Mouse (Mus musculus) forebrain, embryonic 16.5 days (tissue): ENCODE data around the gene Ear6. TPM values are rescaled to one million over a fixed set of nuclear protein-coding genes. Genes with fewer than 3 reads are reported as not detected.
A peak's percentile ranks its signal among the peaks of the same experiment; 100 is the strongest.
"Not testable (repeated sequence)": the region's sequence is repeated elsewhere in the genome, so short reads cannot be mapped to it uniquely, and the experiment has no call there.

ENCODE experiments used
- ATAC-seq: fragments of 200-750 bp; cut with Nextera tagmentation; 2 replicates; pipeline ENCODE4 v1.8.0; 2017; ENCODE audit warnings: mild to moderate bottlenecking, moderate library complexity
- H3K27ac ChIP-seq: fragments of 300-500 bp; sonication (generic); 2 replicates; pipeline ENCODE4 v1.5.1; 2014; ENCODE audit warnings: low read length, control low read depth
- H3K27me3 ChIP-seq: fragments of 300-500 bp; sonication (generic); replicated peaks from 2 replicates; pipeline ENCODE4 v1.6.1; 2014; ENCODE audit warnings: low read length; ENCODE audit not compliant: control insufficient read depth, insufficient read depth
- H3K36me3 ChIP-seq: fragments of 300-500 bp; sonication (generic); 2 replicates; pipeline ENCODE4 v1.6.1; 2014; ENCODE audit not compliant: control insufficient read depth, insufficient read depth
- H3K4me1 ChIP-seq: fragments of 300-500 bp; sonication (generic); replicated peaks from 2 replicates; pipeline ENCODE4 v1.6.1; 2014; ENCODE audit warnings: low read length; ENCODE audit not compliant: control insufficient read depth, insufficient read depth
- H3K4me2 ChIP-seq: fragments of 300-500 bp; sonication (generic); 2 replicates; pipeline ENCODE4 v1.6.1; 2014; ENCODE audit warnings: mild to moderate bottlenecking, low read length, control low read depth
- H3K4me3 ChIP-seq: fragments of 300-500 bp; sonication (generic); replicated peaks from 2 replicates; pipeline ENCODE4 v1.5.1; 2014; ENCODE audit warnings: mild to moderate bottlenecking, low read length, control low read depth
- H3K9ac ChIP-seq: fragments of 300-500 bp; sonication (generic); replicated peaks from 2 replicates; pipeline ENCODE4 v1.6.1; 2014; ENCODE audit warnings: low read depth, low read length, control low read depth
- H3K9me3 ChIP-seq: fragments of 300-500 bp; sonication (generic); 2 replicates; pipeline ENCODE4 v1.6.1; 2016; ENCODE audit warnings: low read length; ENCODE audit not compliant: control insufficient read depth
- WGBS: fragments of 180-500 bp; shearing (Covaris S2); extraction: QIAGEN DNeasy Blood & Tissue Kit; methylation state at CpG from one replicate; pipeline ENCODE4 v1.1.7; 2014; 5-methylcytosine and 5-hydroxymethylcytosine counted together
- polyA plus RNA-seq: library from polyadenylated mRNA; unstranded; fragments of >200 nt; fragmentation: Nextera tagmentation; extraction: Ambion mirVana; gene quantifications from 2 replicates; pipeline ENCODE4 v1.2.1, GENCODE M21; 2015

The Ear6 gene
- polyA plus RNA-seq, 1 experiment from 2014 or later = not detected

DNA sequence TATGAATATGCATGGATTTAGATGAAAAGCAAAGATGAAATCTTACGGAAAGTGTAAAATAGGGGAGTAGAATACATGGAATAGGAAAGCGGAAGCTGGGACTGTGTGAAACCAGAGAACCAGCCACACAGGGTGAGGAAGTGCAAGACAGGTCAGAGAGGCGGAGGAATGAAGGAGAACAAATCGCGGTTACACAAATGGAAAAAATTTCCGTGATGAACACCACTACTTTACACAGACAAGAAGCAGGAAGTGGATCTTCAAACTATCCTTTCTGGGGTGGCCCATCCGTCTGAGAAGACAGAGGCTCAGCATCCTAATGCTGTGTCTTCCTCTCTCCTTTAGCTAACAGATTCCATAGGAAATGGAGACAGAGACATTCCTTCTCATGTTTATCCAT lies 1.8 kb downstream of the Ear6 start:
- H3K4me1 ChIP-seq = not testable (repeated sequence)
- WGBS = 85% methylated on average over 7 of the region's 7 CpGs

DNA sequence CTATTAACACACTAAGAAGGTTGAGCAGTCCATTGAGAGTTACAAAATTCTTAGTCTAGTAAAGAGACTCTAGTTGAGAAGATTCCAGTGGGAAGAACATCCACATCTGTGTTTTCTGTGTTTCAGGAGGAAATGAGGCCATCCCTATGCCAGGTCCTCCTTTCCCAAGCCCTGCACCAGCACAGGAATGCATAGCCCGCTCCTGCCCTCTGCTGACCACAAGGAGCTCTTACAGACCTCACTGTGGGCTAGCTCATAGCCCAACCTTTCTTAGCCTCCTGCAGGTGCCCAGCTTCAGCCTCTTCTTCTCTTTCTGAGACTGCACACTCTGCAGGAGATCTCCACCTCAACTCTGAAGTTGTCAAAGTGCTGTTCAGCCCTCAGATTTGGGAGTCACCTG lies 10.1 kb downstream of the Ear6 start:
- not testable (repeated sequence) for ATAC-seq, H3K4me2 ChIP-seq, H3K9me3 ChIP-seq, H3K27me3 ChIP-seq, H3K4me1 ChIP-seq, H3K4me3 ChIP-seq, H3K9ac ChIP-seq, H3K27ac ChIP-seq, H3K36me3 ChIP-seq
- WGBS = 7% methylated on average over 1 of the region's 1 CpGs

More for the DNA sequence above, 1.8 kb downstream of the Ear6 start:
- H3K4me2 ChIP-seq, H3K27ac ChIP-seq, H3K9ac ChIP-seq, H3K9me3 ChIP-seq, H3K36me3 ChIP-seq, ATAC-seq, H3K4me3 ChIP-seq, H3K27me3 ChIP-seq: not testable (repeated sequence)

DNA sequence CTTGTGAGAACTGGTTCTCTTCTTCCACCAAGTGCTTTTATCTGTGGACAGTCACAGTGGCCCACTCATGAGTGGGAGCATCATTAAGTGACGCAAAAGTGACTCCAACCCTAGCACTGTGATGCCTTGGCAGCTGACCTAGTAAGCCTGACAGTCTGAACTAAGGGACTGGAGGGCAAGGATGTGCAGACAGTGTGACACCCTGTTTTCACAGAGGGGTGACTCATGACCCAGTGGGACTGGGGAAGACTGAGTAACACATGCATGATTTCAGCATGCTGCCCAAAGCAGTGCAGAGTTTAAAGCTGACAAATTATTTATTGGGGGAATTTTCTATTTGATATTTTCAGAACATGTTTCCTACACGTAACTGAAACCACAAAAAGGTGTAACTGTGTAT lies 17.3 kb downstream of the Ear6 start:
- no peak overlapping the region for H3K27ac ChIP-seq
- no peaks in the 10 kb centered on the region for H3K27me3 ChIP-seq
- WGBS = 80% methylated on average over 2 of the region's 2 CpGs
- H3K4me3 ChIP-seq = no peak overlapping the region
- no peaks in the 10 kb centered on the region for H3K9me3 ChIP-seq
- no peaks in the 10 kb centered on the region for H3K36me3 ChIP-seq
- H3K4me2 ChIP-seq = no peak overlapping the region
- ATAC-seq = no peak
- H3K9ac ChIP-seq = no peak overlapping the region
- no peaks in the 10 kb centered on the region for H3K4me1 ChIP-seq

DNA sequence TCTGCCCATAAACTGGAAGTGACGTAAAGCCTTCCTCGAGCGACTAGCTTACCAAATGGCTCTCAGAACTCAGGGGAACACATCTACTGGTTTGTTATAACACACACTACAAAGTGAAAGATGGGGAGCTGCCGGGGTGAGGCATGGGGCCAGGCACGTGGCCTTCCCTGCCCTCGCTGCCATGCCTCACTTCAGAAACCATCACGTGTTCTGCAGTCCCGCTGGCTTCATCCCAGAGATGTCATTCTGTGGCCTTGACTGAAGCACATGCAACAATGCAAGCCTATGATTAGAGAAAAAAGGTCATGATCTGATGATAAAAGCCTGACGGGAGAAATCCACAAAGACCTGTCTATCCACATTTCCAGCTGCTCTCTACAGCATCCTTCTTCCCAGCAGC lies 18.2 kb downstream of the Ear6 start:
- Histone ChIP-seq H3K9ac (no peak overlapping the region), H3K36me3 (no peaks in the 10 kb centered on the region), H3K4me2 (no peak overlapping the region), H3K9me3 (no peaks in the 10 kb centered on the region), H3K27me3 (no peaks in the 10 kb centered on the region), H3K27ac (no peak overlapping the region), H3K4me1 (no peaks in the 10 kb centered on the region), H3K4me3 (no peak overlapping the region)
- ATAC-seq = no peak
- WGBS = 73% methylated on average over 9 of the region's 9 CpGs

DNA sequence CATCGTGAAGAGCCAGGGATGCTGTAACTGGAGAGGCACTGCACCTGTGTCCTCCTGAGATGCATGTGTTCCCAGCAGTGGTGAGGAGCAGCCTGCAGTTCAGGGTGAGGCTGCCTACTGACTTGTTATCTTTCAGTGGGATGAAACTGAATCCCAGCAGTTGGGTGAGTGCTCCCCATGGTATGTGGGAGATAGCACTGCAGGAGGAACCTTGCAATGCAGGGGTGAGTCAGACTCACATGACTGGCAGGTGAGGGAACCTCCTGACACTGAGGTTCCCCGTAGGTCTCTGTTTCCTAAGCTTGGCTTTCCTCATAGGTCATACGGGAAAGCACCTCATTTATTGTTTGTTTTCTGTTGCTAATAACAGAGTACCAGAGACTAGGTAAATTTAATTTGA lies 24.0 kb downstream of the Ear6 start:
- no peaks in the 10 kb centered on the region for H3K9me3 ChIP-seq
- H3K4me2 ChIP-seq = no peak overlapping the region
- H3K27ac ChIP-seq = no peak overlapping the region
- H3K27me3 ChIP-seq = no peaks in the 10 kb centered on the region
- no peaks in the 10 kb centered on the region for H3K36me3 ChIP-seq
- H3K4me1 ChIP-seq = no peaks in the 10 kb centered on the region
- ATAC-seq = no peak
- no peak overlapping the region for H3K9ac ChIP-seq
- no peak overlapping the region for H3K4me3 ChIP-seq
- WGBS = 85% methylated on average over 3 of the region's 3 CpGs

DNA sequence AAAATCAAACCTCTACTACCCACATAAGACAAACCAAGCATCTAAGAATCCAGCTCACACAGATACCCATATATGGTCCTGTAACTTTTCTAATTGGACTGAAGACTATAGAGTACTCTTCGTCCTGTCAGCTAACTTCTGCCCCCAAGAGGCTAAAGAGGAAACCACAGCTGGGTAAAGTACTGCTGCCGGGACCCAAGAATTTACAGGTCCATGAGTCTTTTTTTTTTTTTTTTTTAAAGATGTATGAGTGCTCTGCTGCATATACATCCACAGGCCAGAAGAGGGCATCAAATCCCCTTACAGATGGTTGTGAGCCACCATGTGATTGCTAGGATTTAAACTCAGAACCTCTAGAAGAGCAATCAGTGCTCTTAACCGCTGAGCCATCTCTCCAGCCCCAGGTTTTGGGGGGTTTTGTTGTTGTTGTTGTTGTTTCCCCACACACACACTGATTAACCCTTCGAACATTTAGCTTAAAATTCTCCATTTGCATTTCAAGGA lies 30.1 kb downstream of the Ear6 start:
- peak; percentile 21 for ATAC-seq
- no peaks in the 10 kb centered on the region for H3K27me3 ChIP-seq
- H3K9me3 ChIP-seq = no peaks in the 10 kb centered on the region
- H3K4me2 ChIP-seq = peak overlapping the region; percentile 83
- H3K9ac ChIP-seq = no peak overlapping the region
- H3K4me3 ChIP-seq = peak overlapping the region; percentile 77
- under 1% methylated on average over 4 of the region's 4 CpGs for WGBS
- H3K36me3 ChIP-seq = peaks cover 5% of the 10 kb centered on the region
- 0 out of 2 replicates have a peak overlapping the region, but pooled peaks have one; percentile 6 for H3K27ac ChIP-seq
- peaks cover 14% of the 10 kb centered on the region for H3K4me1 ChIP-seq

DNA sequence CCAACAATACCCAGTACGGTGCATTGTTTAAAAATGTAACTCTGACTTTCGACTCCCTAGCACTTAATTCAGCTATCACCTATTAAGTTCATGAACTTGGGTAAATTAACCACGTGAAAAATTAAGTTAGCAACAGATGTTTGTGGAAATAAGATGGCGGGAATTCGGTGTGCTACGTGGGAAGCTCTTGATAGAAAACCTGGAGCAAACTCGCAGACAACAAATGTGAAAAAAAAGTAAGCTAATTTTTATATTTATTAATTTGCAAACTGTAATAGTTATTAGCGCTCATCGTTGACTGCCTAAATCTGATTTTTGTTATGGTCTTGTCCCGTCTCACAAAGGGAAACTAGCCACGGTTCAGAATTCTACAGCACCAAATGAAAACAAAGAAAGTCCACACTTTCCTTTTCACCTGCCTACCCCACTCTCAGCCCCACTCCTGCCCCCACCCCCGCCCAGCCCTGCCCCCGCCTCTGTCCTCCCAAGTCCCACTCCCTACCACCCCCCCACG lies 30.6 kb downstream of the Ear6 start:
- Histone ChIP-seq H3K9me3 (no peaks in the 10 kb centered on the region), H3K27ac (peak overlapping the region; percentile 75), H3K36me3 (peaks cover 5% of the 10 kb centered on the region), H3K27me3 (no peaks in the 10 kb centered on the region), H3K4me1 (peaks cover 14% of the 10 kb centered on the region), H3K9ac (peak overlapping the region; percentile 70), H3K4me3 (peak overlapping the region; percentile 77), H3K4me2 (peak overlapping the region; percentile 83)
- WGBS = under 1% methylated on average over 14 of the region's 14 CpGs
- ATAC-seq = peak; percentile 26

DNA sequence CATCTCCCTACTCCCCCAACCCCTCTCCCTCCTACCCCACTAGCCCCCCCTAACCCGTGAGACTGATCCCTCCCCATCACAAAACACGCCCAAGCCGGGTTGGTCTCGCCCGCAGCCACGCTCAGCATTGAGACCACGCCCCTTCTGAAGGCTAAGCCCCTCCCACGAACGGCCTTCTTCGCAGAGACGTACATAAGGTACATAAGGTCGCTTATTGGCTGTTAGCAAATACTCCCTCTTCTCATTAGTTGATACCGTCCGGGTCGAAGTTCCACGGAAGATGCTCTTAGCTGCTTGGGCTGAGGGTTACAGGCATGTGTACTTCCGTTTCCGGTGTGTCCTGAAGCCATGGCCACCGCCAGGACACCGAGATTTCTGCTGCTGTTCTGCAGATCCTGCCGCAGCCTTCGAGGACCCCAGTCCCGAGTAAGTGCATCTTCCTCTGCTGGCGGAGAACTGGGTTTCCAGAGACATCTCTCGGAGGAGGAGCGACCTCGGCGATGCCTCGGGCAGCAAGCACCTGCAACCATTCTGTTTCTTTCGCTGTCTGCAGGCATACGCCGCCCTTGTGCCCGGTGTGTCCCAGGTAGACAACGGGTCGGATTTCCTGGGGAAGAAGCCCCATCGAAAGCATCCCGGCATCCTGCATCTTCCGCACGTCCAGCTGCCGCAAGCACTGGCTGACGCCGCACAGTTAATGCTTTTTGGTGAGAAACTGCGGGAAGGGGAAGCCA lies 31.3 kb downstream of the Ear6 start, which contains the start of gene Mettl17:
Mettl17 (plus strand) TSS at position 245 of the 734 bp plus-strand sequence.
- H3K27me3 ChIP-seq = no peaks in the 10 kb centered on the region
- ATAC-seq = peak; percentile 99
- peak within 1 kb of the TSS; percentile 75 for H3K27ac ChIP-seq
- H3K9ac ChIP-seq = peak within 1 kb of the TSS; percentile 70
- peaks cover 14% of the 10 kb centered on the region for H3K4me1 ChIP-seq
- WGBS = under 1% methylated on average over 43 of the region's 43 CpGs
- peaks cover 10% of the 10 kb centered on the region for H3K36me3 ChIP-seq
- no peaks in the 10 kb centered on the region for H3K9me3 ChIP-seq
- H3K4me2 ChIP-seq = peak within 1 kb of the TSS; percentile 83
- H3K4me3 ChIP-seq = peak within 1 kb of the TSS; percentile 77

DNA sequence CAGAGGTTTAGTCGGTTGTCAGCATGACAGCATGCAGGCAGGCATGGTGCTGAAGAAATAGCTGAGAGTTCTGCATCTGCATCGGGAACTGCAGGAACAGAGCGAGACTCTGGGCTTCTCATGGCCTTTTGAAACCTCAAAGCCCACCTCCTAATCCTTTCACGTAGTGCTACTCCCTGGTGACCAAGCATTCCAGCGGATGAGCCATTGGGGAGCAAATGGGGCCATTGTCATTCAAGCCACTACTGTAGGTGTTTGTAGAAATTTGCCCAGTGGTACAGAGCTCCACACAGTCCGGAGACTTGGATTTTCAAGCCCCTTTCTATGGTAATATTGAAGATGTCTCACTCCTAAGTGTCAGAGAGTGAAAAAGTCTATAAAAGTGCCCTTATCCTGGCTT lies 32.6 kb downstream of the Ear6 start:
- H3K27ac ChIP-seq = no peak overlapping the region
- ATAC-seq = no peak
- no peaks in the 10 kb centered on the region for H3K9me3 ChIP-seq
- peaks cover 16% of the 10 kb centered on the region for H3K36me3 ChIP-seq
- no peak overlapping the region for H3K9ac ChIP-seq
- peaks cover 14% of the 10 kb centered on the region for H3K4me1 ChIP-seq
- WGBS = 44% methylated on average over 6 of the region's 6 CpGs
- no peaks in the 10 kb centered on the region for H3K27me3 ChIP-seq
- H3K4me2 ChIP-seq = peak overlapping the region; percentile 83
- peak overlapping the region; percentile 77; the same call in 1 of the 2 replicates for H3K4me3 ChIP-seq
